Mouse (Mus musculus) cerebral cortex, adult 2 months (tissue): ENCODE data around the gene Ms4a3.

Source experiments
- WGBS: fragments of 180-500 bp; shearing (Covaris S2); methylation state at CpG from one replicate; pipeline ENCODE4 v1.1.7; 2018; 5-methylcytosine and 5-hydroxymethylcytosine counted together

Ms4a3 gene

DNA sequence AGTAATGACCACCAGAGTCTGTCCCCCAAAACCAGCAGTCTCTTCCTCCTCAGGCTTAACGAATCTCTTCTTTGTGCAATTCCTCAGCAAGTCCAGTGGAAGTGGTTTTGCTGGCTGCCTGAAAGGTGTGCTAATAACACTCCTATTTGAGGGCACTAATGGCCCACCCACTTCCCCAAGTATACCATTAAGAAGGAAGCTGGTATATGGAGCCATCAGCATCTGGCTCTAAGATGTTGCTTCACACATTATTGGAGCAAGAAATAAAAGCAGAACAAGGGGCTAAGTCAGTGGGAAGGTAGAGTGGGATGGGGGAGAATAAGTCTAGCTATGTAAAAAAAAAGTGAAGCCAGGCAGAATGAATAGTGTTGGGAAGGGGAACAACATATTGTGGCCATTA, at the start of gene Ms4a3:
Gene Ms4a3, minus strand, starts transcription at position 120 of the 400 bp plus-strand sequence.
- 53% methylated on average over 1 of the region's 1 CpGs for WGBS

DNA sequence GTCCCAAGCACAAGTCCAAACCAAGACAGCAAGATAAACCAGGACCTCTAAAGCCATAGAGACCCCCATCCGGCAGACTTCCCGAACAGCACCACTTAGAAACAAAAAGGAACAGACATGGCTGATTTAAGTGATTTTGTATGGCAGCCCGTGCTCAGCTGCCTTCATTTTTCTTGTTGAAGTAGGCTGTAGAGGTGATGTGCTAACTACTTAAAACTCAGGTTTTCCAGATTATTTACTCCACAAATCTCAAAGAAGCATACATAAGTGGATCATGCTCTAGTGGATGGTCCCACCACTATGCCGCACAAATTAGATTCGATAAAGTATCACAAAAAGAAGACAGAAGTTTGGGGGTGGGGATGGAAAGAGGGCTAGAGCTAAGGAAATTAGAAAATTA, 19.8 kb upstream of the Ms4a3 start, which contains the start of gene Oosp2:
Gene Oosp2, minus strand, starts transcription at position 101 of the 400 bp plus-strand sequence.
- WGBS: 93% methylated on average over 5 of the region's 5 CpGs

DNA sequence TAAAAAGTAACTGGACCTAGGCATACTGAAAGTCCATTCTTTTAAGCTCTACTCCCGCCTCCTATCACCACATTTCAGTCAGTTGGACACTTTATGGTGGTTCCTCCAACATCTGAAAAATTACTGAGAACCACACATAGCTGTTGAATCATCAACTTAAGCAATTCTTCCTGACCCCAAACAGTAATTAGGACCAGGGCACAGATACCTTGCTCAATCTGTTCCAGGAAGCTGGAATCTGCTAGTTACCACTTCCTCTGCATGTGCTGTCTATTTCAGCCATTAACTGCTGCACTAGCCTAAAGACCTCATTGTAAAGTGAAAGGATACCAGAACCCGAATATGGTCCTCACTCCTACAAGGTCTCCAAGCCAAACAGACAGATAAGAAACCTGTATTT, 18.5 kb upstream of the Ms4a3 start:
- 72% methylated on average over 2 of the region's 2 CpGs for WGBS

DNA sequence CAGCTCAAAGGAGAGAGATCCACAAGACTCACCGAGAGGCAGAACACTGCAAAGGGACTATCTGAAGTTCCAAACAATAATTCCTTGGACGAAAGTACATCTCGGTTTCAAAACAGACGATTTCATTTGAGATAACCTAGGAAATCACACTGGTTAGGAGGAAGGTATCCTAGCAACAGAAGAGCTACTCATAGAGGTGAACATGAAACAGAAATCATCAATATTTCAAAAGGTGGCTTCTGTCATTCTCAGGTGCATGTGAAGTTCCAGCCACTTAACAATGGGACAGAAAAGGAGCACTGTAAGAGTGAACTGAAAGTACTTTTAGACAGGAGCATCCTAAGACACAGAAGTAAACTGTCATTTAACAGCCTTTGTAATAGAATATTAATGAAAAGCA, 8.9 kb upstream of the Ms4a3 start:
- WGBS: 77% methylated on average over 4 of the region's 4 CpGs

DNA sequence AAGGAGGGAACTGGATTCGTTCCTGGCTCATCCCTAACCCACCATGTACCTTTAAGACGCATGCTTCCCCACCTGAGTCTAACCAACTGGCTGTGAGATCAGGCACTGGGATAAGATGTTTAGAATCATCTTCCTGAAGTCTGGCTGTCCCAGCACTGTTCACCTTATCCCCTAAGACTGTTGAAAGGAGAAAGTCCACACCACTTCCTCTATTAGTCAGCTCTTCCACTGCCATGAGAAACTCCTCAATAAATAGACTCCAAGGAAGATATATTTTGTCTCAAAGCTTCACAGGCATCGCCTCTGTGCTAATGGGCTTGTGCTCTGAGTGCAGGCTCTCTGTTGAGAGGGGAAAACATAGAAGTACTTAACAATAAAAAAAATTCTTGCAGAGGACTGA, 5.5 kb upstream of the Ms4a3 start:
- 78% methylated on average over 3 of the region's 3 CpGs for WGBS

DNA sequence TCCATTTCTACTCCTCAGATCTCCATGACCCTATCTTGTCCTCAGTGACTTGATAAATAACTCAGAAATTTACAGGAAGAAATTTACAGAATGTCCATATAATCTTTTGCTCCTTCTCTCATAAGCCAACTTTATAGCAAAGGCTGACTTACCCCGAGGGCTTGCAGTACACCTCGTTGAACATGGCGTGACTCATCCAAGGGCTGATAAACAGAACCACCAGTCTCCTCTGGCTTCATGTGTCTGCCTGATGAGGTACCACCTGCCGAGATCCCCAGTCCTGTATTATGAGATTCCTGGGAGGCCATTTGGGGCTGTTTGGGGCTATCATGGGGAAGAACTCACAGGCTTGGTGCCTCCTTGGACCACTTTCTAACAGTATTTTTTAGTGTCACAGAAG, 1.6 kb downstream of the Ms4a3 start:
- WGBS: 83% methylated on average over 4 of the region's 4 CpGs

DNA sequence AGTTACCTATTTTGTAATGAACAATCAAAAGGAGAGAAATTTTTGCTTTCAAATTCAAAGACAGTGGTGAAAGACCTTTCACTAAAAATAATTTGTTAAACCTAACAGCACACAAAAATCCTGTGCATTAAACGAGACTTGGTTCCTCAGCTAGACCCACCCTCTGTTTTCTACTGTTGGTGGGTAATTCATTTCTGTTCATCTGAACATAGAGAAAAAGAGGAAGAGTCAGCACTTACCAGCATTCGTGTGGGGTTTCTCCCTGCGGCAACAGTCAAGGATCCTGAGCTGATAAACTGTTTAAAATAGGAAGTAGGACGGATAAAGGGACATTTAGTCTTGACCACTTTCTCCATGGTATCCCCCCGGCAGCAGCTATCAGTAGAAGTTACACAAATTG, 5.1 kb downstream of the Ms4a3 start:
- 78% methylated on average over 5 of the region's 5 CpGs for WGBS

DNA sequence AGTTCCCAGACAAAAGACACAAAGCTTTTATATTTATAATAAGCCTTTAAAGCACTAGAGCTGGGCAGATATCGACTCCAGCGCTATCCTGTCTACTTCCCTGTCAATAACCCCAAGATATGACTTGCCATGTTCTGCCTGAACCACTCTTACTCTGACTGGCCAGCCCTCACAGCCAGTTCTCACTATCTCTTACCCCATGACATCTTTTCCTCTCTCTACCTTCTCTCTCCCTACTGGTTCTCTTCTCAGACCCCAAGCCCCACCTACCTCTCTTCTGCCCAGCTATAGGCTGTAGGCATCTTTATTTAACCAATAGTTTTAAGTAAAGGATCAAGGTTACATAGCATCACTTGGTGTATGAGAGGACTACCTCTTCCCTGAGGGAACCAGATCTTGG, 6.3 kb downstream of the Ms4a3 start:
- 62% methylated on average over 2 of the region's 2 CpGs for WGBS

DNA sequence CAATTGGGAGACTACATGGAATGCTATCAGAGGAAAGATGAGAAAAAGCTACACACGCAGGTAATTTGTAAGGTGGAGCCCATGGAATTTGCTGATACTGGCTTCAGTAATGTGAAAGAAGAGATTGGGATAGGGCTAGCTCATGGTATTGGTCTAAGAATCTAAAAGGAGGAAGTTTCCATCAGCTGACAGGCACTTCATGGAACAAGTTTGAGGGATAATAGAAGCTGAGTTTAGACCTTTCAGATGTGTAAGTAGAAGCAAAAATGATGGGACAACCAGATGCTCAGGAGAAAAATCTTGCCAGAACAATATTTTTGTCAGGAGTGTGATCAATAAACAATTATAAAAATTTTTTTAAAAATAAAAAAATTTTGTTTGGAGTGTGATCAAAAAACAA, 6.9 kb downstream of the Ms4a3 start:
- WGBS: 89% methylated on average over 1 of the region's 1 CpGs

DNA sequence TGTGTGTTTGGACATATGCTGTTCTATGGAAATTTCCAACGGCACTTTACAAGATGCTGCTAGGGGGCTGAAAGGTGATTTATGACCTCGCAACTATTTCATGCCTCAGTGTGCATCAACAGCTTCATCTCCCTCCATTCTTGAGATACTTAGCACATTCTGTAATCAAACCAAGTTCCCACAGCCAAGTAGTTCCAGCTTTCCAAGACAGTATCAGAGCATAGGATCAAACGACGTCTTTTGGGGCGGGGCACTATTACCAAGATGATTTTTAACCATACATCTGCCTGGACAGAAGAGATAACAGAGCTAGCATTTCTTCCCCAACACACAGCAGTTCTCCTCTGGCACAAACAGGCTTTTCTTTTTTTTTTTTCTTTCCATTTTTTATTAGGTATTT, 15.4 kb downstream of the Ms4a3 start:
- 78% methylated on average over 5 of the region's 5 CpGs for WGBS

DNA sequence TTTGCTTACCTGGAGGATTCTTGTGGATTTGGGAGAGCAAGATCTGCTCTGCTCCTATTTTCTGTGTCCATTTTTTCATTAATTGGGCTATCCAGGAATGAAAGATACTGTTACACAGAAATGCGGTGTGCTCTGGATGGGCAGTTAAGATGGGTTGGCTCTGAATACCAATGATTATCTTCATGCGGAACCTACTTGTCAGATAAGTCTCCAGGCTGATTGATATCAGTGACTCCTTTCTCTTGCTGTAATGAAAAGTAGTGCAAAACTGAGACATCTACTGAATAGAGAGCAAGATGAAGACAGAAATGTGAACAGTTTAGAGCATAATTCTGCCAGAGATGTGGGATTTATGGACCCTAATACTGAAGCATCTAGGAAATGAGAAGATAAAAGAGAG, 17.1 kb downstream of the Ms4a3 start, which contains the start of gene Ms4a2:
Gene Ms4a2, minus strand, starts transcription at position 169 of the 400 bp plus-strand sequence.
- WGBS: 93% methylated on average over 2 of the region's 2 CpGs

DNA sequence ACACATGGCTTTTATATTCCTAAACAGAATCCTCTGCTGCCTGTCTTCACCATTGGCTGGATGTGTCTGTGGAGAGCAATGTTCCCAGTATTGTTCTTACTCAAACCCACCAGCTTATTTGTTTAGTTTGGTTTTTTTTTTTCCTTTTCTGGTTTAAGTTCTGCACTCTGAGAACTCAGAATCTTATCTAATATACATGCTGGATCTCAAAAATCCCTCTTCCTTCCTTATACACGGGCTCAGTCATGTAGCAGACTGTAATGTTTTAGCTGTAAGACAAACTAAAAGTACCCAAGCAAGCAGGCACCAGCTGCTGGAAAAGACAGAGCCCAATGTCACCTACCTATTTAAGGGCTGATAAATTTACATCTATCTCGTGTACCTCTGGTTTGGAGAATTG, 25.8 kb downstream of the Ms4a3 start:
- WGBS: 75% methylated on average over 2 of the region's 2 CpGs

DNA sequence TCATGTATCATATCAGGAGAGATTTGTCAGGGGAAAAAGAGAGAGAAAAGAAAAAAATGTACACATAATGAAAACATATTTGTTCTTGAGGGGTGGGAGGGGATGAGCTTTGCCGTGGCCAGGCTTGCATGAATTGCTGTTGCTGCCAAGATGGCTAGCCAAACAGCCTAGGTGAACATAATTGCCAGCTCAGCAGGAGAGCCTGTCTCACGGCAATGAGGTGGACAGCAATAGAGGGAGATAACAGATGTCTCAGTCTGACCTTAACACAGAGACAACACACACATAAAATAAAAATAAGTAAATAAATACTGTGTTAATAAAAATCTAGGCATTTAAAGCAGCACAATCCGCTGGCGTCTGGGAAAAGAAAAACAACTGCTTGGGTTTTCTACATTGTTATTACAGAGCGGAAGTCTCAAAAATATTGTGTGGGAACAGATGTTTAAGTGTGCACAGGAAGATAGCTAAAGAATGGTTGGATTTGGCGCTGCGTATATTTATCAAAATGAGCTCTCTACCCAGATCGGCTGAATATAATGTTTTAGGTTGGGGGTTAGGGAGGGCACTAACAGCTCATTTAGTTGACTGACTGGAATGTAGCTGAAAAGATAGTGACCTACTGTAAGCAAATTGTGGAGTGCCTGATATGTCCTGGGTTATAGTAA, 26.7 kb downstream of the Ms4a3 start:
- WGBS: 71% methylated on average over 8 of the region's 8 CpGs

DNA sequence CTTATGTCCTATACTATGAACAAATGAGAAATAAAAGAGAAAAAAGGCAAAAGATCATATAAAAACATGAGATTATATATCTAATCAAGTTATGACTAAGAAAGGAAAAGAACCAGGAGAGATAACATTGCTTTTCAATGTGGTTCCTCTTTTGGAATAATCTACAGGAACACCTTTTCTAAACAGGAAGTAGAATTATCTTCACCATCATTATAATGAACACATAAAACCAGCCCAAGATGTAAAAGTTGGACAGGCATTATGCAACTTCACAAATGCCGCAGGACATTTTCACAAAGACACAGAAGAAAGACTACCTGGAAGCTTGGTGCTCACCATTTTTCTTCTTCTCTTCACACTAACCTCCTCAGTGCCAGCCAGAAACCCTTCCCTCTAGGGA, 27.6 kb downstream of the Ms4a3 start:
- 87% methylated on average over 1 of the region's 1 CpGs for WGBS

DNA sequence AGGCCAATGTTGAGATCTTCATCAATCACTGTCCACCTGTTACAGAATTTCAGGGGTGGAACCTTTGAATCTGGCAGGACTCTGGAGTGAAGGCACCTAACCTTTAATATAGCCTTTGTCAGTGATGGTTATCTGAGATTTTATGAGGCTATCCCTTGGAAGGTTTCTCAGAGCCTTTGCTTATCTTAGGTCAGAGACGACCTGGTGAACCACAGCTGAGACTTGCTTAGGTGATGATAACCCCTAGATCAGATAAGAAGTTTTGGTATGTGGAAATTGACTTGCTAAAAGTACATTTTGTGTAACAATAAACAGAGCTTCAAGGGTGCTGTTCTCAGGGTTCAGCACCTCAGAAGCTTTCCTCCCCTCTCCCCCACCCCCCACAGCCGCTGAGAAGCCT, 28.4 kb downstream of the Ms4a3 start:
- 67% methylated on average over 2 of the region's 2 CpGs for WGBS

DNA sequence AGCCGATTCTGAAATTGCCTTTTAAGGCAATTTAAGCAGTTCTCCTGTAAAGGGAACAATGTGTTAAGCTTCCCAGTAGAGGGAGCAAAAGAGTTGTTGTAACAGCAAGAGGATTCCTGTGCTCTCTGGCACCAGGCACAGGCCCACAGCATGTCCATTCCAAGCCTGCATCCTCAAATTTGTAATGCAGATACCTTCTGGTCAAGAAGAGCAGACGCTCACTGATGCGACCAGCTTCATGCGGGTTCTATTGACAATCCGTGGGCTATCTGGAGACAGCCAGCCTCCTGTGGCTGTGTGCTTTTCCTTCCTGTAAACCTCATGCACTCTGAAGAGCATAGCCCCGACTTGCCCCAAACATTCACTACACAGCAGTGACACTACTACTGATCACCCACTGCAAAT, 29.1 kb downstream of the Ms4a3 start:
- 26% methylated on average over 6 of the region's 6 CpGs for WGBS

DNA sequence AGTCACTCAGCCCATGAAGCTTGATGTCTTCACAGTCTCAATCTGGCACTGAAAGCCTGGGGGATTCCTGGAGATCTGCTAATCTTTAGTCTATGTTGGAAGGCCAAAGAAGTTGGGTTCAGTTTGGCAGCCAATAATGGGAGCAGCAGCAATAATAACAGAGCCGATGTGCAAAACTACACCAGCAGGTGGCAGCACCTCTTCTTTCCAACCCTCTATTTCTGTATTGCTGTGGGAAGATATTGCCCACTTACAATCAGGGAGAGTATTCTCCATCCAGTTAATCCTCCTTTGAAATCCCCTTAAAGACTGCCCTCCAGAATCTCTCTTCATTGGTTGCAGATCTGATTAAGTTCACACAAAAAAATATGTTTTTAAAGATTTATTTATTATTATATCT, 32.5 kb downstream of the Ms4a3 start:
- WGBS: 0% methylated on average over 1 of the region's 1 CpGs

DNA sequence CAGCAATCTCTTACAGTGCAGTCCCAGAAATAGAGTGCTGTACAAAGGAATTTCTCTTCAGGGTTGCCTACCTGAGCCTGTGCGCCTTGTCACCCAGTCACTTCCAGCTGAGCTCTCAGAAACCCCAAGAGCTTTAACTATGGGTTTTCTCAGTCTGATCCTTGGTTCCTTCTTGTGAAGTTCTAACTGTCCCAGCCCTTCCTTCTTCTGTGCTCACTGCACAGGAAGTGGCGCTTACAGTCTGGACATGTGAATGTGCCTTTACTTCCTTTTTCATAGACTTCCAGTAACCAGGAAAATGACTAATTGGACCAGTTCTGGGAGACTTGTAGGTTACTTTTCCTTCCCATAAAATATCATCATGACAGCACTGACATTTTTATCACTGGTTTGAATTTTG, 36.0 kb downstream of the Ms4a3 start, which contains the start of gene Ms4a6d:
Gene Ms4a6d, minus strand, starts transcription at position 247 of the 400 bp plus-strand sequence.
- WGBS: 86% methylated on average over 2 of the region's 2 CpGs

DNA sequence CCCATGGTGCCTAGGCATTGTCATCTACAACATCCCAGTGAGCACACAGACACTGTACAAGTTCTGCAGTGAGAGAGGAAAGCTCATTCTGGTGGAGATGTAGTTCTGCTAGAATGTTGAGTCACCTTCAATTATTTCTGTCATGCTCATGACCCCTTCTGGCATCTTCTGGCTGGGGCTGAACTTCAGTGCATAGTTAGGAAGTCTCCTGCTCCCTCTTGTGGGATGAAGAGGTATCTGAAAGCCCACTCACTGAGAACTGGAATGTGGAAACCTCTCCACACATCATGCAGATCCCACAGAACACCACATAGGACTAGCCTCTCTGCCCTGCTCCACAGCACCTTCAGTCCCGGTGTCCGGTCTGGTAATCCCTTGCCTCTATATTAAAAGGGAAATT, 38.6 kb downstream of the Ms4a3 start:
- WGBS: 94% methylated on average over 2 of the region's 2 CpGs

DNA sequence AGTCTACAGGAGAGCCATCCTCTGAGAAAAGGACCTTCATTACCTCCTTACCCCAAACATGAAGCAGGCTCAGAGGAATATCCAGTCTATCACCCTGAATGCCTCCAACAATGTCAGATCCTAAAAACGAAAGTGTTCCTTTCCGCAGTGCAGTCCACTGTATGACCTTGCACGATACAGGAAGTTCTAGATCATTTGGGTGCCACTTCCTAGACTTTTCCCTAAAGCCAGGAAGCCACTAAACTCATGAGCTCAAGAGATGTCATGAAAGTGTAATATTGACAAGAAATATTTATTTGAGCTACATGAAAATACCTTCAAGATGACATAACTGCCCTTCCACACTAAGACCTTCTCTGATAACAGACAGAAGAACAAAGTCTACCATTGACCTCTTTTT, 39.3 kb downstream of the Ms4a3 start:
- WGBS: 81% methylated on average over 3 of the region's 3 CpGs

DNA sequence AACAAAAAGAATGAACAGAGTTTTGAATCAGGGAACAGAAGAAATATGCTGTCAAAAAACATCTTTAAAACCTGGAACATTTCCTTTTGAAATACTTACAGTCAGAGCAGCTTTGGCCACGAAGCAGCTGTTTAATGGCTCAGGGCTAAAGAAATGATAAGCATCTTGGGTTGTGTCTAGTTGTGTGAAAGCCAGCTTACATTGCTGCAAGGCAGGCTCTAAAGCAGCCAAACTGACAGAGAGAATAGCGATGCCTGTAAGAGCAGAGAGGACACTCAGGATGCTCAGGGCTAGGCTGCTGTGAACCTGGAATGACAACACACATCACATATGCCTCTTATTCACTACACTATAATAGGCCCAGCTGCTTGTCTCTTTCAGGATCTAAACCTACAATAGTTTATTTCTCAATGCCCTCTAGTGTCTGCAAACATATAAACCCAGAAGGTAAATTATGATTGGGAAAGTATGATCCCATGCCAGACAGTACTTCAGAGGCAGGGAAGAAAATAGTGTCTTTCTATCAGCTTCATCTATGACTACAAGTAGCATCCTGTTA, 50.7 kb downstream of the Ms4a3 start:
- WGBS: 72% methylated on average over 2 of the region's 2 CpGs

DNA sequence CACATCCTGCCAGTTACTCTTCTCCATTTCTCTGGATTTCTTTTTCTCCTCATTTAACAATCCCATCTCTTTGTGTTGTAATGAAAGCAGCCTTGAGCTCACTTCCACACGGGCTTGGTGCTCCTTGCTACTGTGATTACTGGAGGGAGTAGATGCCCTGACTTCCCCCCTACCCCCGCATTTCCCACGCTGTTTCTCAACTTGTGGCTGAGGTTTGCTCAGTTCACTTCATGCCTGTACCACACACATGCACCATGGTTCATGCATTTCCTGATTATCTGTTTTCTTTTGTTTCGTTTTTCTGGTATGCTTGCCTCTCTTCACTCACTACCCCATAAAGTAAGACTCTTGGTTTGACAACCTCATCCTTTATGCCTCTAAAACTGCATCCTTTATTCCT, 51.4 kb downstream of the Ms4a3 start:
- 71% methylated on average over 4 of the region's 4 CpGs for WGBS
